Mouse (Mus musculus): ENCODE results near the gene Casp9.

- no peak for TF ChIP-seq FLI1 (IDR thresholded peaks at IDR 0.05; ENCODE audit: low read length)
- no peak for TF ChIP-seq GATA1 (IDR thresholded peaks at IDR 0.05; ENCODE audit: borderline replicate concordance, low read length)
Measured at GRCm38 (mm10) chr4:141765008-141765407, 28.4 kb upstream of the Casp9 start.
